Mouse (Mus musculus): ENCODE results near the gene Gcnt3.

The Gcnt3 gene

DNA sequence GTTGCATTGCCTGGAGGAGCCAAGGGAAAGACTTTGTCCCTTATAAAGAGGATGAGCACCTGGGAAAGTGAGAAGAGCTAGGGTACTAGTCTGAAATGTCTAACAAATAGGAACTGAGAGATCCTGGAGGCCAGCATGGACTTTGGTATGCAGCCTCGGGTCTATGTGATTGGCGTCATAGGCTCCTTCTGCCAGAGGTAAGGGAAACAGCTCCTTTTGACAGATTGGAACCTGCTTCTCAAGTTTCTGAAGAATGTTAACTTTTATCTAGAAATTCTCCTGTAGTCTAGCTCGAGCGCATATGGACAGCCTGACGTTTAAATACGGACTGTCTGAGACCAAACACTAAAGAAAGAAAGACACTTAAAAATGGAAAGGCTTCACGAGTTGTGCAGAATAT, at the start of gene Gcnt3:
Gcnt3 (minus strand) TSS at position 101 of the 400 bp plus-strand sequence.
- no peak for DNase-seq

- no peak for DNase-seq
Measured at GRCm38 (mm10) chr9:70087379-70087778, 49.5 kb upstream of the Gcnt3 start.

GRCm38 (mm10) chr9:70086091-70086490, 48.2 kb upstream of the Gcnt3 start:
- DNase-seq = no peak

- peak; percentile 73 for DNase-seq
Measured at GRCm38 (mm10) chr9:70084107-70084506, 46.2 kb upstream of the Gcnt3 start.

- DNase-seq = no peak
Measured at GRCm38 (mm10) chr9:70082357-70083204, 44.7 kb upstream of the Gcnt3 start.

- no peak for DNase-seq
Measured at GRCm38 (mm10) chr9:70081767-70082166, 43.9 kb upstream of the Gcnt3 start.

DNA sequence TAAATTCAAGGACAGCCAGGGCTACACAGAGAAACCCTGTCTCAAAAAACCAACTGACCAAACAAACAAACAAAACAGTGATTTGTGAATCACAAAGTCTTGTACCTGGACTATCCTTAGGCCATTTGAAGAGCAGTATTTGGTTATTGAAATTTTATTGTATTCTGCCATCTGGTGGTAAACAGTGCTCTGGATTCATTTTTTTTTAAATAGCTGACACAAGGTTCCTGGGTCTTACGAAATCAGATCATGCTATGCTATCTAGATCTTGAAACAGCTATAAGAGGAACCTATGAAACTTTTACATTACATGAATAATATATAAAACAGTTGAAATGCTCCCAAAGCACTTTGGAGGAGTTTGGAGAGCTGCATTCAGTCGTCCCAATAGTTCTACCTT, 43.1 kb upstream of the Gcnt3 start:
- peak; percentile 12 for DNase-seq

DNA sequence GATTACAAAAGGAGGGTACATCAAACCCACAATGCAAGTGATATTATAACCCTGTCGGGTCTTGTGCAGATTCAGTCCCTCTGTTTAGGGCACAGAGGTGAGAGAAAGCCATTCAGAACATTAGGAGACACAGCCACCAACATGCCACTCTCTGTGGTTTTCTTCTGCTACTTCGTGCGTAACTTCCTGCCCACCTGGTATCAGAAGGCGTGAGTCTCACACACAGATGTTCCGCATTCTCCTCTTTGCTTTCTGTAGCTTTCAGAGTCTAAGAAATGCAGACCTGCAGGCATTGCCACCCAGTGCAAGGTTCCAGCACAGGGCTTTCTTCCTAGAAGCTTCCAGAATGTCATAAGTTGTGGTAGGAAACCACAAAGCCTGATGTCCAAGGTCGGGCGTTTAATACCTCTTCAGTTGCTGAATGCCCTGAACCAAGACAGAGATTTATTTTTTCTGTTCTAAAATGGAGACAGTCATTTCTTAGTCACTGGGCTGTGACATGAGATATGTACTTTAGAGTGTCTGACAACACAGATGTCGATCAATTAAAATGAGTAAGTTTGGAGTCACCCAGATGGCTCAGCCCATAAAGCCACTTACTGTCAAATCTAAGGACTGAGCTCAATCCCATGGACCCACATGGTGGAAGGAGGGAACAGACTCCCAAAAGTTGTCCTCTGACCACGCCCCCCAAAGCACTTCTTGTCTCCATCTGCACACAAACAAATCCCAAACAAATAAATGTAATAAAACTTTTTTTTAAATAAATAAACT, 42.3 kb upstream of the Gcnt3 start:
- DNase-seq = no peak

DNA sequence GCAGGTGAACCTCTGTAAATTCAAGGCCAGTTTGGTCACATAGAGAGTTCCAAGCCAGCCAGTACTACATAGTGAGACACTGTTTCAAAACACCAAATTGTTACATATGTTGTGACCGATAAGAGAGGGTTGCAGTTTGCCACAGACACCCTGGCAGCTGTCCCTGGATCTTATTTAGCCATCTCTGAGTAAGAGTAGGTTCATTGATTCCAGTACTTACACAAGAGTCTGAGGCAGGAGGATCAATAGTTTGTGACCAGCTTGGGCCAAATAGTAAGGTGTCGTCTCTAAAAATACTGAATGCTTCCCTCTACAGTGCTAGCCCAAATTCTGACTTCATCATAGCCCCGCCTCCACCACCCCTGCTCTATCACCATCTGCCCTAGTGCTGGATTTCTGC, 40.1 kb upstream of the Gcnt3 start:
- no peak for DNase-seq

GRCm38 (mm10) chr9:70077170-70077569, 39.3 kb upstream of the Gcnt3 start:
- DNase-seq = no peak

DNA sequence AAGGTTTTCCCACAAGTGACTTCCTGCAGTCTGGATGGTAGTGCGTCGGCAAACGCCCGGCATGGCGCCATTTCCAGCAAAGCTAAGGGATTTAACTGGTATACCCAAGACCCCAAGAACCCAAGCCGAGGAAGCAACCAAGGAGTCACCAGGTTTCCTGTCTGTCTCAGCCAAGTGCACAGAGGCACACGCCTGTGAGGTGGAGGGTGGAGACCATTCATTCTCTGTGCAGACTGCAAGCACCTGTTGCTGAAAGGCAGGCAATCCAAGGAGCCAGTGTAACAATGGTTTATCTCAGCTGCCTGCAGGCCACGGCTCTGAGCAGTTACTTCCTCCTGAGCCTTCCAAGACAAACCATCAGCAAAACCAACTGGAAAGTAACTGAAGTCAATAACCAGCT, 34.5 kb upstream of the Gcnt3 start:
- no peak for DNase-seq

GRCm38 (mm10) chr9:70069961-70070435, 32.1 kb upstream of the Gcnt3 start:
- DNase-seq = no peak

DNA sequence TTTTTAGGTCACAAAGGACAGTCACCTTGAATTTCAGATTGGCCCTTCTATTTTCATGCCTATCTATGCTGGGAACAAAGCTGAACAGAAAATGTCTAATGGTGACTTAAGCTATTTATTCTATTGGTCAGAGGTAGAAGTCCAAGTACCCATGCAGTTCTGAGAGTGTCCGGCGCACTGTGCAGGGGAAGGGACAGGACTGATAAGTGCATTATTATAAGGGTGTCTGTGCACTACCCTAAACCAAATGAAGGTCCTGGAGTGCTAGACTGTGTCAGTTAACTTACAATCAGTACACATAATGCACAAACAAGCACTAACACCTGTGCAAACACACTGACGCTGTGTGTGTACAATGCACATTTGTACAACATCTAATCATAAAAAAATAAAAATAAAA, 29.6 kb upstream of the Gcnt3 start:
- no peak for DNase-seq

DNA sequence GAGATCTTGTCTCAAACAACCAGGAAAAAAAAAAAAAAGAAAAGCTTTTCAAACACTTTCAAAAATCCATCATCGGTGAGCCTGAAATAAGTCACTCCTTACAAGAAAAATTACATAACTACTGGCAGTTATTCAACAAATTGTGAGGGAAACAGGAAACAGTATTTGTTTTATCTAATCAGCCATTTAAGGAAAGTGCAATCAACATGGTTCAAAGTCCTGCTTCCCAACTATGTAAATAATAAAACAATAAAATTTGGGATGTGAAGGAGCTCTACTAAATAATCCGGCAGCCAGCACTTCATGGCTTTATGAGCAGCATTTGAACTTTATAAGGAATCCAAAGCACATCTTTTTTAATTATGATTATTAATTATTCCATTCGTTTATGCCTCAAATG, 24.1 kb upstream of the Gcnt3 start:
- DNase-seq = no peak

GRCm38 (mm10) chr9:70053411-70053810, 15.5 kb upstream of the Gcnt3 start:
- DNase-seq = no peak

DNA sequence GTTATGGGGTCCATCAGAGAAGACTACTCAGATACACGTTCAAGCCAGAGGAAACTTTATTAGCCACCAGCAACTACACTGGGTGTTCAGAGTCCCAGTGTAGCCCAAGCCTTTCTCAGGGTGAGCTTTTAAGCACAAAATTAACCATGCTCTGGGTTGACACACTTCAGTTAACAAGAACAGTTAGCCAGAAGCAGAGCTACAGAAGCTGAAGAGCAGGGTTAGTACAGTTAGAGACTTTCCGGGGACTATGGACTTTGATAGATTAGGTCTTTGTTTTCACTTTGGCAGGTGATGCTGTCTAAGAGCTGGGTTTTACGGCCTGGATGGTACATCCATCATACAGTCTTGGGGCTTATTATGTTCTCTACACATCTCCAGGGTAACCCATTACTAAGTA, 14.8 kb upstream of the Gcnt3 start:
- peak; percentile 58 for DNase-seq

GRCm38 (mm10) chr9:70049839-70050238, 12.0 kb upstream of the Gcnt3 start:
- DNase-seq = no peak

DNA sequence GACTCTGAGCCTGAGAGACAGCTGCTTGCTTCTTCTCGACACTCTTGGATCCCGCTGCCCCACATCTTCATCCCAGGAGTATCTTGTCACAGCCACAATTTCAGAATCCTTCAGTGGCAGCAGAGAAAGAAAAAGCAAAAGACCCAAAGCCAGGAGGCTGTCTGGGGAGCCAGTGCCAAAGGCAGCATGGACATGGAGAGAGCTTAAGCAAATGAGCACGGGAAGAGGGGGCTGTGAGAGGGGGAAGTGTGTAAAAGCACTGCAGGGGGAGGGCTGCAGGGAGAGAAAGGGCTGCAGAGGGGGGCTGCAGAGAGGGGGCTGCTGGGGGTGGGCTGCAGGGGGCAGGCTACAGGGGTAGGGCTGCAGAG, 11.5 kb upstream of the Gcnt3 start:
- no peak for DNase-seq

- peak; percentile 32 for DNase-seq
Measured at GRCm38 (mm10) chr9:70048751-70049415, 11.0 kb upstream of the Gcnt3 start.

DNA sequence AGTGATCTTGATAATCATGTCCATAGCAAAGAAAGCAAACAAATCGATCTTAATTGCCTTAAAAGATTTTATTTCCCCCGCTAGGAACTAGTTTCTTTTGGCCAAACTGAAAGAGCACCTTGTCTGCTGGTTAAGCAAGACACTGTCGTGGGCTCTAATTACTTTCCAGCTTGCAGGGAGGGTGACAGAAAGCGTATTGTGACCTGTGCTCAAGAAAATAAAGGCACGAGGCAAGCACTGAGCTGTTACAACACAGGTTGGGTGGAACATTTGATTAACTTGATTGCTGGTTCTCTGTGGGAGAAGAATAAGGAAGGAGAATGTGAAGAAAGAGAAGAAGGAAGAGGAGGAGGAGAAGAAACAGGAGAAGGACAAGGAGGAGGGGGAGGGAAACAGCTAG, 10.4 kb upstream of the Gcnt3 start:
- no peak for DNase-seq

DNA sequence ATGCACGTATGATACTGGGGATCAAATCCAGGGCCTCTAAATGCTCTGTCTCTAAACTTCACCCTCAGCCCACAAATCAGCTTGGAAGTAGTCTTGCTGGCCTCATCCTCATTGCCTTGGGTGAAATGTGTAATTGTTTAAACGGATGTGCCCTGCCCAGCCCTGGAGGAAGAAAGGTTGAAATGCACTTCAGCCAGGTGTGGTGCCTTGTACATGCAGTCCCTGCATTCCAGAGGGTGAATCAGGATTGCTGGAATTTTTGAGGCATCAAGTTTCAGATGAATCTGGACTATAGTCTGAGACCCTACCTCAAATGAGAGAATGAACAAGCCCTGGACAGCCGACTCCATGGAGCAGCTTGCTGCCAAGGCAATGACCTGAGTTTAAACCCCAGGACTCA, 10.0 kb upstream of the Gcnt3 start:
- no peak for DNase-seq

DNA sequence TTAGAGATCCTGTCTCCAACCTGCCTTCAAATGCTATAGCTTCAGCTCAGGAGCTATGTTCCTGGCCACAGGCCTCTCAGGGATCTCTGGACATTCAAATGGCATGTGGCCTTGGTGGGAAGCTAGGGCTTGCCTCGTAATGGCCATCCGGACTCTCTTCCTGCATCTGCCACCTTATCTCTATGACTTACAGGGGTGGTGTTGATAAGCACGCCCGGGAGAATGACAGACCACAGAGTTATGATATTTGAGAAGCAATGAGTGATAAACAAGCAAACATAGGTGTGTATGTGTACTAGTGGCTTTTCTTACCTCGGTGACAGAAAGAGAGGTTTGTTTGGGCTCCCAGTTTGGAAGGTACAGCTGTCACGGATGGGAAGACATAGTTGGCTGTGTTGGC, 8.4 kb upstream of the Gcnt3 start:
- DNase-seq = no peak

GRCm38 (mm10) chr9:70044865-70045264, 7.0 kb upstream of the Gcnt3 start:
- DNase-seq = no peak

- no peak for DNase-seq
Measured at GRCm38 (mm10) chr9:70042935-70043334, 5.0 kb upstream of the Gcnt3 start.

Data from kidney, adult 9 months (tissue).